Comparison of ENCODE assay signal across 1 mouse cellular context in genomic region chr4:117155020-117155791, GRCm38 (mm10).
TF ChIP-seq lines count a peak whose summit lies in the region.

No protein-coding gene starts in this region.

TF ChIP-seq in CH12.LX, 34 proteins besides CTCF, POLR2A, EP300 and RAD21 (continued from another document):
- TF ChIP-seq CHD2 (IDR thresholded peaks at IDR 0.05; ENCODE audit: low read length) (no peak), MXI1 (IDR thresholded peaks at IDR 0.05; ENCODE audit: low read depth, low read length) (peak; percentile 10; the same call in 1 of the 2 replicates), SMC3 (IDR thresholded peaks at IDR 0.05; ENCODE audit: low read depth, low read length) (no peak), ZMIZ1 (IDR thresholded peaks at IDR 0.05; ENCODE audit: low read depth, low read length) (0 out of 2 replicates have a peak, but pooled peaks have one; percentile 35)
